Mouse (Mus musculus) heart, postnatal 0 days (tissue): ENCODE results near the gene Dydc2. TPM values are rescaled to one million over a fixed set of nuclear protein-coding genes. Genes with fewer than 3 reads are reported as not detected.

ENCODE experiments used
- ATAC-seq: fragments of 200-750 bp; cut with Nextera tagmentation; 2 replicates; pipeline ENCODE4 v1.8.0; 2017; ENCODE audit warnings: low read depth, moderate number of reproducible peaks, moderate library complexity; ENCODE audit not compliant: insufficient read depth
- DNase-seq: peaks from one replicate; pipeline ENCODE4 v3.0.0-alpha.2; 2016; ENCODE audit warnings: low spot score
- H3K27ac ChIP-seq: fragments of 300-500 bp; sonication (generic); 2 replicates; pipeline ENCODE4 v1.5.1; 2014; ENCODE audit warnings: low read depth, mild to moderate bottlenecking
- H3K27me3 ChIP-seq: fragments of 300-500 bp; sonication (generic); 2 replicates; pipeline ENCODE4 v1.6.1; 2014; ENCODE audit warnings: low read length, mixed read lengths; ENCODE audit not compliant: control insufficient read depth, insufficient read depth
- H3K36me3 ChIP-seq: fragments of 300-500 bp; sonication (generic); replicated peaks from 2 replicates; pipeline ENCODE4 v1.6.1; 2014; ENCODE audit warnings: low read length, mixed read lengths; ENCODE audit not compliant: control insufficient read depth, insufficient read depth
- H3K4me1 ChIP-seq: fragments of 300-500 bp; sonication (generic); 2 replicates; pipeline ENCODE4 v1.6.1; 2014; ENCODE audit warnings: antibody characterized with exemption; ENCODE audit not compliant: control insufficient read depth, insufficient read depth
- H3K4me2 ChIP-seq: fragments of 300-500 bp; sonication (generic); 2 replicates; pipeline ENCODE4 v1.6.1; 2014; ENCODE audit warnings: low read depth, mild to moderate bottlenecking, low read length, moderate library complexity
- H3K4me3 ChIP-seq: fragments of 300-500 bp; sonication (generic); 2 replicates; pipeline ENCODE4 v1.5.1; 2014; ENCODE audit warnings: low read depth, low read length
- H3K9ac ChIP-seq: fragments of 300-500 bp; sonication (generic); replicated peaks from 2 replicates; pipeline ENCODE4 v1.6.1; 2014; ENCODE audit warnings: low read depth, low read length, mixed read lengths
- H3K9me3 ChIP-seq: fragments of 300-500 bp; sonication (generic); replicated peaks from 2 replicates; pipeline ENCODE4 v1.6.1; 2016; ENCODE audit warnings: low read length; ENCODE audit not compliant: control insufficient read depth
- CTCF ChIP-seq: IDR thresholded peaks from 2 replicates; pipeline ENCODE4 v1.5.1; 2016; ENCODE audit warnings: antibody characterized with exemption, control low read depth, low read depth
- EP300 ChIP-seq: IDR thresholded peaks from 2 replicates; pipeline ENCODE4 v1.6.1; 2016; ENCODE audit warnings: antibody characterized with exemption, low read depth
- WGBS: fragments of 180-500 bp; shearing (Covaris S2); extraction: QIAGEN DNeasy Blood & Tissue Kit; methylation state at CpG from one replicate; pipeline ENCODE4 v1.1.7; 2014; 5-methylcytosine and 5-hydroxymethylcytosine counted together
- polyA plus RNA-seq: library from polyadenylated mRNA; unstranded; fragments of >200 nt; fragmentation: Nextera tagmentation; extraction: Ambion mirVana; gene quantifications from 2 replicates; pipeline ENCODE4 v1.2.1, GENCODE M21; 2015
- total RNA-seq: library from RNA; depleted of rRNA; stranded (reverse); fragments of >200 nt; gene quantifications from 2 replicates; pipeline ENCODE4 v1.2.3, GENCODE M21; 2014; ENCODE audit warnings: low replicate concordance

Dydc2 gene
- total and polyA plus RNA-seq, 2 experiments from 2014 or later = not detected

- Histone ChIP-seq H3K4me2 (no peak overlapping the region), H3K4me3 (no peak overlapping the region), H3K27me3 (no peaks in the 10 kb centered on the region), H3K9me3 (no peaks in the 10 kb centered on the region), H3K4me1 (0 out of 2 replicates have a peak, but pooled peaks cover 5% of the 10 kb centered on the region), H3K9ac (no peak overlapping the region), H3K36me3 (no peaks in the 10 kb centered on the region), H3K27ac (no peak overlapping the region)
- DNase-seq (no peak), ATAC-seq (no peak)
- TF ChIP-seq CTCF (no peak), EP300 (no peak)
- WGBS = 70% methylated on average over 2 of the region's 2 CpGs
Measured at GRCm38 (mm10) chr14:41025087-41025486, 43.9 kb downstream of the Dydc2 start.

DNA sequence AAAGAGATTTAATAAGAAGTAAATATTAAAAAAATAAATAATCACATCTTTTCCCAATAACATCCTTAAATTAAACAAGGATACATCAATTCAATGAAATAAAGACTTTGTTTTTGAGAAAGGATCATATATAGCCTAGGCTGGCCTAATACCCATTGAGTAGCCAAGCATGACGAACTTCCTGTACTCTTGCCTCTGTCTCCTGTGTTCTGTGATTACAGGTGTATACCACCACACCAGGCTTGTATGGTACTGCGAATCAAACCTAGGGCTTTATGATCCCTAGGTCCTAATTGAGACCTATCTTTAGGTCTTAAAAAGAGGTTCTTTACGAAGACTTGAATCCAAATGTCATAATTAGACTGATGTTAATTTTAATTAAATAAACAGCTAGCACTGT lies 47.8 kb downstream of the Dydc2 start:
- H3K4me2 ChIP-seq = no peak overlapping the region
- no peaks in the 10 kb centered on the region for H3K36me3 ChIP-seq
- no peaks in the 10 kb centered on the region for H3K27me3 ChIP-seq
- peaks cover 18% of the 10 kb centered on the region; the same call in 1 of the 2 replicates for H3K4me1 ChIP-seq
- WGBS = 89% methylated on average over 3 of the region's 3 CpGs
- ATAC-seq (no peak), DNase-seq (no peak)
- TF ChIP-seq CTCF = no peak
- TF ChIP-seq EP300 = no peak
- no peak overlapping the region for H3K9ac ChIP-seq
- H3K27ac ChIP-seq = no peak overlapping the region
- no peak overlapping the region for H3K4me3 ChIP-seq
- H3K9me3 ChIP-seq = no peaks in the 10 kb centered on the region

- 4% methylated on average over 5 of the region's 5 CpGs for WGBS
Measured at GRCm38 (mm10) chr14:41017460-41017859, 51.5 kb downstream of the Dydc2 start.

DNA sequence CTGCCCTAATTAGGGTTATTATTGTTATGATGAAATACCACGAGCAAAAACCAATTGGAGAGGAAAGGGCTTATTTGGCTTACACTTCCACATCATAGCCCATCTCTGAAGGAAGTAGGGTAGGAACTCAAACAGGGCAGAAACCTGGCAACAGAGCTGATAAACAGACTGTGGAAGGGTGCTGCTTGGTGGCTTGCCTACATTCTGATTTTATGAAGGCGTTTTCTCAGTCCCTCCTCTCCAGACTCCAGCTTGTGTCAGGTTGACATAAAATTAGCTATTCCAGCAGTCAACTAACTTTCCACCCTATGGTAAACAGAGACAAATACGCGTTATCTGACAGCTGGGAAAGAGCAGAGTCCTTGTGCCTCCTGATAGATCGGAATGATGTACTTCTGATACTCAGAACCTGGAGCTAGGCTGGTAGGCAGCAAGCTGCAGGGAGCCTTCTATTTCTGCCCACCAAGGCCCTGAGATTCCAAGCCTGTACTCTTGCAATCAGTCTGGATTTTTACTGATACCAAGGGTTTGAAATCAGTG lies 54.2 kb downstream of the Dydc2 start:
- H3K4me3 ChIP-seq = no peak overlapping the region
- WGBS = 56% methylated on average over 5 of the region's 5 CpGs
- ATAC-seq = no peak
- TF ChIP-seq CTCF (no peak), EP300 (no peak)
- no peak for DNase-seq
- H3K27me3 ChIP-seq = no peaks in the 10 kb centered on the region
- no peaks in the 10 kb centered on the region for H3K9me3 ChIP-seq
- H3K4me1 ChIP-seq = peaks cover 17% of the 10 kb centered on the region; the same call in 1 of the 2 replicates
- H3K4me2 ChIP-seq = no peak overlapping the region
- no peak overlapping the region for H3K27ac ChIP-seq
- H3K9ac ChIP-seq = no peak overlapping the region
- no peaks in the 10 kb centered on the region for H3K36me3 ChIP-seq

More at GRCm38 (mm10) chr14:41017460-41017859, 51.5 kb downstream of the Dydc2 start:
- Histone ChIP-seq H3K36me3 (no peaks in the 10 kb centered on the region), H3K9me3 (no peaks in the 10 kb centered on the region), H3K4me3 (no peak overlapping the region), H3K27ac (no peak overlapping the region), H3K27me3 (no peaks in the 10 kb centered on the region), H3K9ac (no peak overlapping the region), H3K4me1 (peaks cover 17% of the 10 kb centered on the region; the same call in 1 of the 2 replicates), H3K4me2 (peak overlapping the region; percentile 43)
- DNase-seq (peak; percentile 13), ATAC-seq (no peak)
- TF ChIP-seq EP300 (no peak), CTCF (no peak)

- Histone ChIP-seq H3K9ac (peak within 1 kb of the TSS; percentile 67), H3K36me3 (no peaks in the 10 kb centered on the region), H3K4me3 (peak within 1 kb of the TSS; percentile 59), H3K4me1 (peaks cover 17% of the 10 kb centered on the region; the same call in 1 of the 2 replicates), H3K4me2 (peak within 1 kb of the TSS; percentile 95), H3K9me3 (no peaks in the 10 kb centered on the region), H3K27ac (peak within 1 kb of the TSS; percentile 60), H3K27me3 (no peaks in the 10 kb centered on the region)
- TF ChIP-seq EP300 (no peak), CTCF (no peak)
- peak; percentile 83 for DNase-seq
- peak; percentile 96 for ATAC-seq
- WGBS = 3% methylated on average over 32 of the region's 32 CpGs
Measured at GRCm38 (mm10) chr14:41013630-41014613, 55.1 kb downstream of the Dydc2 start, which contains the start of gene Fam213a. TSS of gene Fam213a (minus strand) at chr14:41013788.
